Mouse (Mus musculus): ENCODE results near the gene Nploc4. TPM values are rescaled to one million over a fixed set of nuclear protein-coding genes. Genes with fewer than 3 reads are reported as not detected.
"Not testable (repeated sequence)": the region's sequence is repeated elsewhere in the genome, so short reads cannot be mapped to it uniquely, and the experiment has no call there.

Gene Nploc4
- total RNA-seq, 2 experiments from 2014 or later, result 64.1 to 70.1 TPM

DNA sequence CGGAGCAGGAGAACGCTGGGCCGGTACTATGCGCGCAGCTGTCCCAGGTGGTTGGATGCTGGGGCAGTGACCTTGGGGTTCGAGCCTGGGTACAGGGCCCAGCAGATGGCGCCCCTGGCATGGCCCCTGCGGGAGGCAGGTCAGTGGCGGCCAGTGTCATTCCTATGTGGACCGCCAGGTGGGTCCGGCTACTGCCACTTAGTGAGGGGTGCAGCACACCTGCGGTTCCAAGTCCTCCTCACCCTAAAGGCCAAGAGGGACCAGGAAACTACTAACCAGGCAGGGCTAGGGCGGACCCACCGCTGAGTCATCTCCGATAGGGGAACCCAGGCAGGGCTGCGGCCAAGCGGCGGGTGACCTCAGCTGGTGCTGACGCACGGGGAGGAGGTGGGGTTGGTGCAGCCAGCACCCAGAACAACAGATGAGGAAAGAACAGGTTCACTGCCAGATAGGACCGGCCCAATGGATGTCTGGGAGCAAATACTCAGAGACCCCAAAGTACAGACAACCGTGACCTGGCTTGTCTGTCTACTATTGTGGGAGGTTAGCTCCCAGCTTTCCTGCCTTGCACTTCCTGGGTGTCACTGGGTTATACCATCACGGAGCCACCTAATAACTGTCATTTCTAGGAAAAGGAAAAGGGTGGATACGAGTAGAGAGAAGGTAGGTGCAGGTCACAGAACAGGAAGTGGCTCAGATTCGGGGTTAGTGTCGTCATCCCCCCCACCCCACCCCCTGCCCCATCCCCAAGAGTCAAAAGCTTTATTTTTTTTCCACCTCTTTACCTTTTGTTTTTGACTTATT is 83.8 kb downstream of the Nploc4 start:
- DNase-seq (ENCODE audit: low spot score in 2 of 2), result peak in 1 of 2 experiments; percentile 52
- peak overlapping the region; percentile 27; the same call in 1 of the 2 replicates for H3K4me3 ChIP-seq
- TF ChIP-seq CTCF (conservative IDR thresholded peaks at IDR 0.05), result peak; percentile 82
- H3K27ac ChIP-seq, result no peak overlapping the region

DNA sequence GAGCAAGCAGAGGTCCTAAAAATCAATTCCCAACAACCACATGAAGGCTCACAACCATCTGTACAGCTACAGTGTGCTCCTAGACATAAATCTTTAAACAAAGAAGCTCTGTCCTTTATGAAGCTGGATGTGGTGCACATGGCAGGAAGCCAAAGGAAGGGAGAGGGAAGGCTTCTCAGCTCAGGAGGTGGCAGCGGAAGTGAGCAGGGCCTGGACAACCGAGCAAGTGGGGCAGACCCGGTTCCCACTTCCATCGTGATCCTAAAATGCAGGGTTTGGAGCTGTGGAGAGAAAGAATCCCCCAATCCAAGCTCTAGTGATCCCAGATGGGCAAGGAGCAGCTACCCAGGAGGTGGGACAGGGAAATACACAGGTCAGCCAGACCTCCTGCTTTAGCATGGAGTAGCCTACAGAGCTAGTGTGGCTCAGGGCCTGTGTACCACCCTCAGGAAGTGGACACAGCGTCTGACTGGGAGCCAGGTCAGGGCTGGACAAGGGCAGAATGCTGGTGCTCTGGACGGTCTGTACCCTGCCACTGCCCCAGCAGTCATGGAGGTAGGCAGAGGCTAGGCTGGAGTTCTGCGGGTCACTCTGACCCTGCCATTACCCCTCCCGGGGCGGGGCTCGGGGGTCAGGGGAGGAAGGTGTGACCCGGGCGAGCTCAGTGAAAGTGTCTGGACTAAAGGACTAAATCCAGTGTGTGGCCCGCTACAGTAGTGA is 84.8 kb downstream of the Nploc4 start:
- peak in 1 of 2 experiments; percentile 13 for DNase-seq (ENCODE audit: low spot score in 2 of 2)
- no peak overlapping the region for H3K4me3 ChIP-seq
- no peak for TF ChIP-seq CTCF (conservative IDR thresholded peaks at IDR 0.05)
- peak overlapping the region; percentile 48; the same call in 1 of the 2 replicates for H3K27ac ChIP-seq

DNA sequence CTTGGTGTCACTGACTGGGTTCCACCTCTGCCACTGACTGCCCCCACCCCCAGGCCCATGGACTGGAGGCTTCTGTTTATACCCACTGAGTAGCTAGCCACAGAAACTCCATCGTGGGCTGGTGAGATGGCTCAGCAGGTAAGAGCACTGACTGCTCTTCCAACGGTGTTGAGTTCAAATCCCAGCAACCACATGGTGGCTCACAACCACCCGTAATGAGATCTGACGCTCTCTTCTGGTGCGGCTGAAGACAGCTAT is 85.5 kb downstream of the Nploc4 start:
- H3K4me3 ChIP-seq, H3K27ac ChIP-seq: not testable (repeated sequence)
- peak in 1 of 2 experiments; percentile 8 for DNase-seq (ENCODE audit: low spot score in 2 of 2)

DNA sequence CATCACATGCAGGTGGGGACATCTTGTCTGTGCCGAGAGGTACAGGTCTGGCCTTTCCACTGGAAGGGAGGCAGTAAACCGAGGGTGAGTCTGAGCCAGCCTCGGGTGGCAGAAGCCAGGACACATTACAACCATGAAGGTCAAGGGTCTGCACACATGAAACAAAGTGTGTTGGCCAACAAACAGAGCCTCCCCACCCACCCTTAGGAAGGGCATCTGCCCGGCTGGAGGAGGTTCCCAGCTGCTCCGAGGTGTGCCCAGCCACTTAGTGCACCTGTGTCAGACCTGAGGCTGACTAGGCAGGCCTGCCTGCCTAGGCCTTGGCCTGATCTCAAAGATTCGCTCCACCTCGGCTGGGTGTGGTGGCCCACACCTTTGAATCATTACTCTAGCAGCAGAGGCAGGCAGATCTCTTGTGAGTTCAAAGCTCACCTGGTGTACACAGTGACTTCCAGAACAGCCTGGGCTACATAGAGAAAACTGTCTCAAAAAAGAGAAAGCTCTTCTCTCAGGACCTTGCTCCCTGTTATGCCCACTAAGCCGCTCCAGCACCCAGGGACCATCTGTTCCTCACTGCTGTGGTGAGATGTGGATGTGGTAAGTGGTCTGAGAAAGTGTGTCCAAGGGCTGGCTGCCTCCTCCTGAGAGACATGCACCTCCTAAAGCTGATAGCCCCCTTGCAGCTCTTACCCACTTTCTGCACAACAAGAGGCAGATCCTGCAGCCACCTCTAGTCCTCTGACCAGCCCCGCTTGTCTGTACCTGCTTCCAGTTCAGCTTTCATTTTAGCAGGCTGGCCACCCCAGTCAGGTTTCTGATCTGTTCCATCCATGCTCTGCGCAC is 86.0 kb downstream of the Nploc4 start:
- Histone ChIP-seq H3K27ac (peak overlapping the region; percentile 100; the same call in 1 of the 2 replicates), H3K4me3 (no peak overlapping the region)
- TF ChIP-seq CTCF (conservative IDR thresholded peaks at IDR 0.05), result no peak
- peak in 1 of 2 experiments; percentile 12 for DNase-seq (ENCODE audit: low spot score in 2 of 2)

DNA sequence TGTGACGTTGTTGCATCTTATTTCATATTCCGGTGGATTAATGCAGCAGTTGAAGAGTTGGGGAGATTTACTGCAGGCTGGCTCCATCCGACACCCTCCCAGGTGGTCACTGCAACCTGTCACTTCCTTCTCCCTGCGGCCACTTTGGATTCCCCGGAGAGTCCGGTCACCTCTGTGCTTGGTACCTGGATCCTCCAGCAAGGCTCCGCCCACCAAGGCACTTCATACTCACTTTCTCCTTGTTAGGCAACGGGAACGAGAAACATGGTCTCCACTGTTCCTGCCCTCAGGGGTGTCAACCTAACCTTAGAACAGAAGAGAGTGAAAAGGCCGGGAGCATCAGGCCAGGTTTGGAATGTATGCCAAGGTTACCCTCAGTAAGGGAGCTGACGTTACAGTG is 86.8 kb downstream of the Nploc4 start:
- no peak for TF ChIP-seq CTCF (conservative IDR thresholded peaks at IDR 0.05)
- H3K27ac ChIP-seq, result peak overlapping the region; percentile 100
- peak overlapping the region; percentile 99 for H3K4me3 ChIP-seq
- peak in 1 of 2 experiments; percentile 8 for DNase-seq (ENCODE audit: low spot score in 2 of 2)

DNA sequence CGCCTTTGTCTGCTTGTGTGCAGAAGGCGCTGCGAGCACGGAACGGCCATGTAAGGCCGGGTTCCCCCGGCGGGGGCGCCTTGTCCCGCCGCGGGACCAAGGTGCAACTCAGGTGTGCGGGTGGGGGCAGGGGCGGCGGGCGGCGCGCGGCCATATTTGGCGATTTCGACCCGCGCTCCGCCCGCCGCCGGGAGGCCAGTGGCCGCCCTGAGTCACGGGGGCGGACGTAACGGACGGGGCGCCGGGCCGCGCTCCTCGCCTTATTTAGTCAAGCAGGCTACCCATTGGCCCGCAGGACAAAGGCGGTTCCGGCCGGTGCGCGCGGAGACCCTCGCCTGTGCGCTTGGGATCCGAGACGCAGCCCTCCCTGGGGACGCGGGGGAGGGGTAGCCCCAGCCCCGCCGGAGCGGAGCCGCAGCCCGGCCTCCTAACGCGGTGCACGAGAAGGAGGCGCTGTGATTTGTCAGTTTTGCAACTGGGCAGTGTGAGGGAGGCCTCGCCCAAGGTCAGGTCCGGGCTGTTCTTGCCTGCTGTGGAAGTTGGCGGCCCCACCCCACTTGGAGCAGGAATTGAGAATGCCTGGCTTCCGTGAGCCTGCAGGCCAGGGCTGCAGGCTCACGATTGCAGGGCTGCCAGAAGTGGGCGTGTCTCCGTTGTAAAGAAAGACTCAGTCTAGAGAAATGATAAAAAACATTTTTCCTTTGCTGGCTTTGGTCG is 87.4 kb downstream of the Nploc4 start:
- peak; percentile 21 for TF ChIP-seq CTCF (conservative IDR thresholded peaks at IDR 0.05)
- DNase-seq (ENCODE audit: low spot score in 2 of 2), result peak; percentile 67
- Histone ChIP-seq H3K27ac (peak overlapping the region; percentile 100), H3K4me3 (peak overlapping the region; percentile 99)

DNA sequence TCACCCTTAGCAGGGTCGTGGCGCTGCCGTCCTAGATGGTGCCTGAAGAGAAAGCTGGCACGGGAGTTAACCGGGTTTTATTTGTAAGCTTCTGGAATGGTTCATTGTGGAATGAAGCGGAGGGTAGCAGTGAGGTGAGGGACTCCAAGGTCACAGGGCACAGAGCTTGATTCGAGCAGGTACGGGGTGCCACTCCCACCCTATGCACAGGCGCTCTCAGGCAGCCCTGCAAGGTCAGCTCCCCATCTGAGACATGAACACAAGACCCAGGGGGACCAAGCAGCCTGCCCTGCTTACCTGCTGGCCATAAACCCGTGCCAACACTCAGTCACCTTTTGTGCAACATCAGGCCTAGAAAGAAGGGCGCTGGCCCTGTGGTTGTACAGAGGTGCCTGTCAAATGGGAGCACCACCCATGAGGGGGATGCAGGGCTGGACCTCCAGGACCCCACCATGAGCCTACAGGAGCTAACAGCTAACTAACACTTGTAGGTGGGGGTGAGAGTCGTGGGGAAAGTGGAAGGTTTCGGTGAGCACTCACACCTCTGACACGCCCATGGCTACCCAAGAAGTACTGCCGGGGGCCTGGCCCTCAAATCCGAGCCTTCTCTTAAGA is 88.0 kb downstream of the Nploc4 start:
- TF ChIP-seq CTCF (conservative IDR thresholded peaks at IDR 0.05), result no peak
- Histone ChIP-seq H3K4me3 (peak overlapping the region; percentile 99), H3K27ac (peak overlapping the region; percentile 100)
- DNase-seq (ENCODE audit: low spot score in 2 of 2), result peak in 1 of 2 experiments; percentile 25

DNA sequence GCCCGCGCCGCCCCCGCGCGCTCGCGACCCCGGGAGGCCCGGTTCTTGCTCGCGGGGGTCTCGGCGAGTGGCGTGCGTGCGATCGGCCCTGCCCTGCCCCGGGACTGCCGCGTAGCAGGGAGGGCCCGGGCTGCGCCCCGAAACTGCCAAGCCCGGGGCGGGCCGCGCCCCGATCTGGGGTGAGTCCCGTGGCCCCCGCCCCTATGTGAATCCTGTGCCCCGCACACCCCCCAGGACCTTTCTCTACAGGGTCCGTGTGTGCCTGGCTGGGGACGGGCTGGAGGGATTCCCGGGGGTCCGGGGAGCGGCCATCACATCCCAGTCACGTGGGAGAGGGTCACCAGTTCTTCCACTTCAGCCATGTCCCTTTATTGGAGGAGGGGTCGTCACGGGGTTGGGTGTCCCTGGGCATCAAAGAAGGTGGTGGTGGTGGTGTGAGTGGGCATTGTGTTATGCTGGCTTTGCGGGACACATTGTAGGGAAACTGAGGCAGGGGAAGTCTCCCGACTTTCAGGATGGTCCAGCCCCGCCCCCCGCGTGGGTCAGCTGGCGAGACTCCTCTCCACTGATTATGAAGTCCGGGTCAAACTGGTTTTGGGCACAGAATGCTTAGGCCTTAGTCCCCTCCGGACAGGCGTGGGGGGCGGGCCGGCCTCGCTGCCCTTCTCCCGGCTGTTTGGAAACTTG is 88.7 kb downstream of the Nploc4 start:
- TF ChIP-seq CTCF (conservative IDR thresholded peaks at IDR 0.05), result no peak
- peak in 1 of 2 experiments; percentile 57 for DNase-seq (ENCODE audit: low spot score in 2 of 2)
- Histone ChIP-seq H3K27ac (peak overlapping the region; percentile 100), H3K4me3 (peak overlapping the region; percentile 99)

DNA sequence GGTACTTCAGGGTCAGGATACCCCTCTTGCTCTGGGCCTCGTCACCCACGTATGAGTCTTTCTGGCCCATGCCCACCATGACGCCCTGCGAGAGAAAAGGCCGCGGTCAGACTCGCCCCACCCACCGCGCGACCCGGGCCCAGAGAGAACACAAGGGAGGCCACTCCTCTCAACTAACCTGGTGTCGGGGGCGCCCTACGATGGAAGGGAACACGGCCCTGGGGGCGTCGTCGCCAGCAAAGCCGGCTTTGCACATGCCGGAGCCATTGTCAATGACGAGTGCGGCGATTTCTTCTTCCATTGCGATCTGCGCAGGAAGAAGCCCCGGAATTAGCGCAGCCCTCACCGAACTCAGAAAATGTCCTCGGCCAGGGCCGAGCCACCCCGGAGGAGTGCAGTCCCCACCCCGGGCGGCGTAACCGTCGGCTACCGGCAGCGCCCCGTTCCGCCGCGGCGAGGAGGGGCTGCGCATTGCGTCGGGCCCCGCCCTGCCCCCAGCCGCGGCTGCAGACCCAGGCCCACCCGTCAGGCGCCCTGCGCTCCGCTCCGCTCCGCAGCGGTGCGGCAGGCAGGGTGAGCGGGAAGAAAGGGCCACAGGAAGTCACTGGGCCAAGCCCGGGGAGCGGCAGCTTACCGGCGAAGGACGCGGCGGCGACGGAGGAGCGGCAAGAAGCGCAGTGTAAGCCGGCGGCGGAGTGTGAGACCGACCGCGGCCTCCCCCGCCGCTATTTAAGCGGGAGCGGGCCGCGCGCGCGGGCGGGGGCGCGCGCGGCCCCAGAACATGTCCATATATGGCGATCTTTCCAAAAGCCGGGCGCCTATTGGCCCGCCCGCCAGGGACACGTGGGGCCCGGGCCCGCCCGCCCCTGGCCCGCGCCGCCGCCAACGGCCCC is 89.5 kb downstream of the Nploc4 start, which contains the start of gene Actg1:
Gene Actg1, minus strand, starts transcription at position 752 of the 893 bp plus-strand sequence.
- peak within 1 kb of the TSS; percentile 100 for H3K27ac ChIP-seq
- no peak for TF ChIP-seq CTCF (conservative IDR thresholded peaks at IDR 0.05)
- DNase-seq (ENCODE audit: low spot score in 2 of 2), result peak; percentile 79 to 82
- peak within 1 kb of the TSS; percentile 99 for H3K4me3 ChIP-seq

DNA sequence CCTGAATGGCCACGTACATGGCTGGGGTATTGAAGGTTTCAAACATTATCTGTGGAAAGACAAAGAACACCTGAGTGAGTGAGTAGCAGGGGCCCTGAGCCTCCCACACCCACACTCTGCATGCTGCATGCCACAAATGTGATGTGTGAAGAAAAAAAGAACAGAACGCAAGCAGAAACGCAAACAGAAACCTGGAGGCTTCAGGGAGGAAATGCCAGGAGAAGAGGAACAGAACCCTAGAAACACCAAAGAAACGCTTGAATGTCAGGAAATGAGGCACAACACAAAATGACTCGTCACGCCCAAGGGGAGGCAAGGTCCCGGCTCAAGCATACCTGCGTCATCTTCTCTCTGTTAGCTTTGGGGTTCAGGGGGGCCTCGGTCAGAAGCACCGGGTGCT is 90.2 kb downstream of the Nploc4 start:
- H3K4me3 ChIP-seq, result peak overlapping the region; percentile 94
- H3K27ac ChIP-seq, result peak overlapping the region; percentile 100
- DNase-seq (ENCODE audit: low spot score in 2 of 2), result peak in 1 of 2 experiments; percentile 10
- TF ChIP-seq CTCF (conservative IDR thresholded peaks at IDR 0.05), result no peak

DNA sequence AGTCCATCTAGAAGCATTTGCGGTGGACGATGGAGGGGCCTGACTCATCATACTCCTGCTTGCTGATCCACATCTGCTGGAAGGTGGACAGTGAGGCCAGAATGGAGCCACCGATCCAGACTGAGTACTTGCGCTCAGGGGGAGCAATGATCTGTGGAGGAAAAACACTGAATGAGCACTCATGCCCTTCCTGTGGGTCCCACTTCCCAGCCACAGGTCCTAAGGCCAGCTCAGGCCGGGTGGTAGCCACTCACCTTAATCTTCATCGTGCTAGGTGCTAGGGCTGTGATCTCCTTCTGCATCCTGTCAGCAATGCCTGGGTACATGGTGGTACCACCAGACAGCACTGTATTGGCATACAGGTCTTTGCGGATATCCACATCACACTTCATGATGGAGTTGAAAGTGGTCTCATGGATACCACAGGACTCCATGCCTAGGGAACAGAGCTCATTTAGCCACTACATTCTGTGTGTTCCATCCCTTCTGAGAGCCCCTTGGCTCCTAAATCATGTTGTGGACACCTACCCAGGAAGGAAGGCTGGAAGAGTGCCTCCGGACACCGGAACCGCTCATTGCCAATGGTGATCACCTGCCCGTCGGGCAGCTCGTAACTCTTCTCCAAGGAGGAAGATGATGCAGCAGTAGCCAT is 91.0 kb downstream of the Nploc4 start:
- Histone ChIP-seq H3K27ac (peak overlapping the region; percentile 53; the same call in 1 of the 2 replicates), H3K4me3 (peak overlapping the region; percentile 59)
- DNase-seq (ENCODE audit: low spot score in 2 of 2), result peak in 1 of 2 experiments; percentile 9

Data from layer of hippocampus, adult 2 months (tissue).